Mouse (Mus musculus): ENCODE measurements around the gene Mkrn1. TPM values are rescaled to one million over a fixed set of nuclear protein-coding genes. Genes with fewer than 3 reads are reported as not detected.

The Mkrn1 gene
- polyA plus RNA-seq, 2 experiments = 31.2 to 66.6 TPM

GRCm38 (mm10) chr6:39430722-39431121, 10.5 kb upstream of the Mkrn1 start:
- ATAC-seq (ENCODE audit: low FRiP score, low read depth) = no peak
- 72% methylated on average over 11 of the region's 11 CpGs for WGBS
- no peak for TF ChIP-seq POLR2A (IDR thresholded peaks at IDR 0.05; ENCODE audit: borderline replicate concordance, extremely low read depth, insufficient read depth, insufficient read length)
- H3K9me3 ChIP-seq (ENCODE audit: control insufficient read depth, low read length) = no peaks in the 10 kb centered on the region
- H3K4me2 ChIP-seq (replicated peaks; ENCODE audit: low read depth, low read length, severe bottlenecking) = no peak overlapping the region
- no peak overlapping the region for H3K27ac ChIP-seq (replicated peaks; ENCODE audit: low read depth, low read length)
- H3K36me3 ChIP-seq (ENCODE audit: control insufficient read depth, insufficient read depth, low read length) = no peaks in the 10 kb centered on the region
- no peak overlapping the region for H3K4me3 ChIP-seq (replicated peaks; ENCODE audit: low read length)
- no peaks in the 10 kb centered on the region for H3K4me1 ChIP-seq (ENCODE audit: control insufficient read depth, insufficient read depth, low read length)
- H3K27me3 ChIP-seq (ENCODE audit: control insufficient read depth, insufficient read depth, low read length) = no peaks in the 10 kb centered on the region
- no peak for DNase-seq (ENCODE audit: low spot score)
- H3K9ac ChIP-seq (ENCODE audit: low read depth, low read length, severe bottlenecking) = no peak overlapping the region

- no peak overlapping the region for H3K9ac ChIP-seq (ENCODE audit: low read depth, low read length, severe bottlenecking)
- no peak for DNase-seq (ENCODE audit: low spot score)
- TF ChIP-seq POLR2A (IDR thresholded peaks at IDR 0.05; ENCODE audit: borderline replicate concordance, extremely low read depth, insufficient read depth, insufficient read length) = no peak
- no peaks in the 10 kb centered on the region for H3K27me3 ChIP-seq (ENCODE audit: control insufficient read depth, insufficient read depth, low read length)
- WGBS = 81% methylated on average over 6 of the region's 6 CpGs
- H3K27ac ChIP-seq (replicated peaks; ENCODE audit: low read depth, low read length) = no peak overlapping the region
- no peak overlapping the region for H3K4me2 ChIP-seq (replicated peaks; ENCODE audit: low read depth, low read length, severe bottlenecking)
- H3K4me1 ChIP-seq (ENCODE audit: control insufficient read depth, insufficient read depth, low read length) = no peaks in the 10 kb centered on the region
- no peaks in the 10 kb centered on the region for H3K9me3 ChIP-seq (ENCODE audit: control insufficient read depth, low read length)
- no peak for ATAC-seq (ENCODE audit: low FRiP score, low read depth)
- no peaks in the 10 kb centered on the region for H3K36me3 ChIP-seq (ENCODE audit: control insufficient read depth, insufficient read depth, low read length)
- H3K4me3 ChIP-seq (replicated peaks; ENCODE audit: low read length) = no peak overlapping the region
These were observed 8.9 kb upstream of the Mkrn1 start for GRCm38 (mm10) chr6:39429007-39429788.

DNA sequence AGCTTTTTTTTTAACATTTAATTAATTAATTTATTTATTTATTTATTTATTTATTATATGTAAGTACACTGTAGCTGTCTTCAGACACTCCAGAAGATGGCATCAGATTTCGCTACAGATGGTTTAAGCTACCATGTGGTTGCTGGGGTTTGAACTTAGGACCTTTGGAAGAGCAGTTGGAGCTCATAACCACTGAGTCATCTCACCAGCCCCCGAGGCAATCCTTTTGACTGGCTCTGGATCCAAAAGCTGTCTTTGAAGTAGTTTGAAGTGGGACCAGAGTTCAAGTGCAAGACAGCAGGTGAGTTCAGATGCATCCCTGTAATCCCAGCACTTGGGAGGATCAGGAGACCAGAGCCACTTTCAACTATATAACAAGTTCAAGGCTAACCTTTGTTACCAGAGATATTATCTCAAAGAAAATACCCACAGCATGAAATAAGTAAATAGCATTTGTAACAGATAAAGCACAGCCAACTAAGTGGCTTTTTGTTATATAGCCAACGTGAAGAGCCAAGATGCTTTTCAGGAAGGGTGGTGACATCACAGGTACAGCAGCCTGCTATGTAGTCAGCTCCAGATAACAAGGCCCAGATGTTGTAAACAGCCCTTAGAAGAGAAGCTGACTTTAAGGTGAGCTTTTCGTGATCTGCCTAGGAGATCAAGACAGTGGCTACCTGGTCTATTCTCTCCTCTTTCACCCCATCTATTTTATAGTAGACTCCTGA, 7.2 kb upstream of the Mkrn1 start:
- Histone ChIP-seq H3K27me3 (ENCODE audit: control insufficient read depth, insufficient read depth, low read length) (no peaks in the 10 kb centered on the region), H3K27ac (replicated peaks; ENCODE audit: low read depth, low read length) (no peak overlapping the region), H3K9ac (ENCODE audit: low read depth, low read length, severe bottlenecking) (no peak overlapping the region), H3K4me3 (replicated peaks; ENCODE audit: low read length) (no peak overlapping the region), H3K36me3 (ENCODE audit: control insufficient read depth, insufficient read depth, low read length) (no peaks in the 10 kb centered on the region), H3K4me1 (ENCODE audit: control insufficient read depth, insufficient read depth, low read length) (no peaks in the 10 kb centered on the region), H3K9me3 (ENCODE audit: control insufficient read depth, low read length) (no peaks in the 10 kb centered on the region), H3K4me2 (replicated peaks; ENCODE audit: low read depth, low read length, severe bottlenecking) (no peak overlapping the region)
- 68% methylated on average over 4 of the region's 4 CpGs for WGBS
- no peak for ATAC-seq (ENCODE audit: low FRiP score, low read depth)
- TF ChIP-seq POLR2A (IDR thresholded peaks at IDR 0.05; ENCODE audit: borderline replicate concordance, extremely low read depth, insufficient read depth, insufficient read length) = no peak
- no peak for DNase-seq (ENCODE audit: low spot score)

- Histone ChIP-seq H3K36me3 (ENCODE audit: control insufficient read depth, insufficient read depth, low read length) (no peaks in the 10 kb centered on the region), H3K4me2 (replicated peaks; ENCODE audit: low read depth, low read length, severe bottlenecking) (no peak overlapping the region), H3K4me1 (ENCODE audit: control insufficient read depth, insufficient read depth, low read length) (no peaks in the 10 kb centered on the region), H3K9ac (ENCODE audit: low read depth, low read length, severe bottlenecking) (no peak overlapping the region), H3K27me3 (ENCODE audit: control insufficient read depth, insufficient read depth, low read length) (no peaks in the 10 kb centered on the region), H3K9me3 (ENCODE audit: control insufficient read depth, low read length) (no peaks in the 10 kb centered on the region), H3K4me3 (replicated peaks; ENCODE audit: low read length) (no peak overlapping the region), H3K27ac (replicated peaks; ENCODE audit: low read depth, low read length) (no peak overlapping the region)
- no peak for TF ChIP-seq POLR2A (IDR thresholded peaks at IDR 0.05; ENCODE audit: borderline replicate concordance, extremely low read depth, insufficient read depth, insufficient read length)
- WGBS = 83% methylated on average over 4 of the region's 4 CpGs
- ATAC-seq (ENCODE audit: low FRiP score, low read depth) (no peak), DNase-seq (ENCODE audit: low spot score) (no peak)
These were observed 6.5 kb upstream of the Mkrn1 start for GRCm38 (mm10) chr6:39426725-39427124.

- no peak for TF ChIP-seq POLR2A (IDR thresholded peaks at IDR 0.05; ENCODE audit: borderline replicate concordance, extremely low read depth, insufficient read depth, insufficient read length)
- H3K27me3 ChIP-seq (ENCODE audit: control insufficient read depth, insufficient read depth, low read length) = no peaks in the 10 kb centered on the region
- H3K4me3 ChIP-seq (replicated peaks; ENCODE audit: low read length) = no peak overlapping the region
- no peaks in the 10 kb centered on the region for H3K4me1 ChIP-seq (ENCODE audit: control insufficient read depth, insufficient read depth, low read length)
- DNase-seq (ENCODE audit: low spot score) (no peak), ATAC-seq (ENCODE audit: low FRiP score, low read depth) (no peak)
- H3K9ac ChIP-seq (ENCODE audit: low read depth, low read length, severe bottlenecking) = no peak overlapping the region
- no peaks in the 10 kb centered on the region for H3K36me3 ChIP-seq (ENCODE audit: control insufficient read depth, insufficient read depth, low read length)
- H3K4me2 ChIP-seq (replicated peaks; ENCODE audit: low read depth, low read length, severe bottlenecking) = no peak overlapping the region
- 92% methylated on average over 2 of the region's 2 CpGs for WGBS
- no peak overlapping the region for H3K27ac ChIP-seq (replicated peaks; ENCODE audit: low read depth, low read length)
- H3K9me3 ChIP-seq (ENCODE audit: control insufficient read depth, low read length) = no peaks in the 10 kb centered on the region
These were observed 4.9 kb upstream of the Mkrn1 start for GRCm38 (mm10) chr6:39425181-39425580.

Measured in limb, embryonic 14.5 days (tissue).